Mouse (Mus musculus) forebrain, embryonic 10.5 days (tissue): ENCODE measurements around the gene Tceanc2. TPM values are rescaled to one million over a fixed set of nuclear protein-coding genes. Genes with fewer than 3 reads are reported as not detected.
A peak's percentile ranks its signal among the peaks of the same experiment; 100 is the strongest.

Experiments used
- DNase-seq: peaks from one replicate; pipeline ENCODE4 v3.0.0-alpha.2; 2017; ENCODE audit warnings: low spot score; ENCODE audit errors: extremely low spot score
- H3K27ac ChIP-seq: fragments of 300-500 bp; sonication (generic); 2 replicates; pipeline ENCODE4 v1.5.1; 2016; ENCODE audit warnings: mild to moderate bottlenecking
- H3K27me3 ChIP-seq: fragments of 300-500 bp; sonication (generic); 2 replicates; pipeline ENCODE4 v1.6.1; 2016; ENCODE audit warnings: mild to moderate bottlenecking; ENCODE audit not compliant: poor library complexity, severe bottlenecking
- H3K36me3 ChIP-seq: fragments of 300-500 bp; sonication (generic); replicated peaks from 2 replicates; pipeline ENCODE4 v1.6.1; 2016; ENCODE audit warnings: mild to moderate bottlenecking, moderate library complexity
- H3K4me1 ChIP-seq: fragments of 300-500 bp; sonication (generic); 2 replicates; pipeline ENCODE4 v1.6.1; 2016
- H3K4me3 ChIP-seq: fragments of 300-500 bp; sonication (generic); 2 replicates; pipeline ENCODE4 v1.5.1; 2016; ENCODE audit warnings: mild to moderate bottlenecking, moderate library complexity
- H3K9me3 ChIP-seq: fragments of 300-500 bp; sonication (generic); 2 replicates; pipeline ENCODE4 v1.6.1; 2016; ENCODE audit warnings: mild to moderate bottlenecking, moderate library complexity
- WGBS: fragments of 180-500 bp; shearing (Covaris S2); methylation state at CpG from one replicate; pipeline ENCODE4 v1.1.7; 2016; 5-methylcytosine and 5-hydroxymethylcytosine counted together
- polyA plus RNA-seq: library from polyadenylated mRNA; unstranded; fragments of >200 nt; fragmentation: Nextera tagmentation; extraction: Ambion mirVana; gene quantifications from 2 replicates; pipeline ENCODE4 v1.2.1, GENCODE M21; 2016

The Tceanc2 gene
- polyA plus RNA-seq, 1 experiment from 2014 or later: 33.5 TPM

DNA sequence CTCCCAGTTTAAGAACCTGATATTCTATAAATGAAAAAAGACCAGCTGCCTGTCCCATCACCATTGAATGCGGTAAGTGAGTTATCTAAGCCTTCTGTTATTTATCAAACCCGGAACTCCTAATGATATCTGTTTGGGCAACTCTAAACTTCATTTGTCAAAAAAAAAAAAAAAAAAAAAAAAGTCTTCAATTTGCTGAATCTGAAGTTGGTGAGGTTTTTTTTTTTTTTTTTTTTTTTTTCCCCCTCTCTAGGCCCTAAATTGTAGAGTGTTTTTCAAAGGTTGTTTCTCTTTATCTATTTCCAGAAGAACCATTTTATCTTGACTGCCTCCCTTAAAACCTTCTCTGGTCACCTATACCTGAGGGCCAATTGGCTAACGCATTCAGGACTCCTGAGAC is 44.0 kb downstream of the Tceanc2 start:
- WGBS: 92% methylated on average over 3 of the region's 3 CpGs
- Histone ChIP-seq H3K9me3 (no peaks in the 10 kb centered on the region), H3K27me3 (peaks cover 25% of the 10 kb centered on the region), H3K36me3 (peaks cover 8% of the 10 kb centered on the region; the same call in 1 of the 2 replicates), H3K4me3 (no peak overlapping the region), H3K27ac (no peak overlapping the region), H3K4me1 (peaks cover 61% of the 10 kb centered on the region)
- DNase-seq: no peak

DNA sequence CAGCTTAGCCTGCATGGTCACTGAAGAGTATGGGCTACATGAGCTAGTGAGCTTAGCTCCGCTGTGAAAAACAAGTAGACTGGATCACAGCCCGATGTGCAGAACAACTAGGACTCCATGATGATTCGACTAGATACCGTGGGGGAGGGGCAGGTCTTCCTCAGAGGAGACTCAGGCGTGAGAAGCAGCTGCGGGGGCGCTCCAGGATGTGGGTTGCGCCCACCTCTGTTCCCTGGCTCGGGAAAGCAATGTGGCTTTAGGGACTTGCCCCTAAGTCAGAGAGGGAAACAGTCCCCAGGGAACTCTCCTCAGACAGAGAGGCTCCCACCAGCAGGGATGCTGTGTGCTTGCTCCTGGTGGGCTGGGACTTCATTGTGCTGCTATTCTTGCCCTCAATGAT is 48.4 kb downstream of the Tceanc2 start:
- DNase-seq: no peak
- H3K9me3 ChIP-seq: no peaks in the 10 kb centered on the region
- no peaks in the 10 kb centered on the region for H3K36me3 ChIP-seq
- peak overlapping the region; percentile 66 for H3K27ac ChIP-seq
- 20% methylated on average over 9 of the region's 9 CpGs for WGBS
- peaks cover 19% of the 10 kb centered on the region; the same call in 1 of the 2 replicates for H3K27me3 ChIP-seq
- H3K4me1 ChIP-seq: peaks cover 58% of the 10 kb centered on the region
- no peak overlapping the region for H3K4me3 ChIP-seq

DNA sequence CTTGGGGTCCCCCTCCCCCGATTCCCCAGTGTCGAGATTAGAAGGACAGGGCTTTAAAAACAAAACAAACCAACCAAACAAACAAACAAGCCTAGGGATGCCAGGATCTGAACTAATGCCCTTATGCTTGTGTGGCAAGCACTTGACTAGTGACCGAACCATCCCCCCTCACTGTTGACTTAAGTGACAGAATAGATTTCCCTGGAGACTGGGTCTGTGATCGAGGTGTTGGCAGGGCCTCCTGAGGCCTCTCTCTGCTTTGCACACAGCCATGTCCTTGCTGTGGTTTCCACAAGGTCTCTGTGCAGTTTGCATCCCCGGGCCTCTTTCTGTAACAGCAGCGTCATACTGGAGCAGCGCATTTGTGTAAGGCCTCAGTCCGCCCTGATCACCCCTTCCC is 49.5 kb downstream of the Tceanc2 start:
- H3K9me3 ChIP-seq: no peaks in the 10 kb centered on the region
- H3K27ac ChIP-seq: 0 out of 2 replicates have a peak overlapping the region, but pooled peaks have one; percentile 41
- H3K36me3 ChIP-seq: no peaks in the 10 kb centered on the region
- 79% methylated on average over 8 of the region's 8 CpGs for WGBS
- H3K4me1 ChIP-seq: peaks cover 62% of the 10 kb centered on the region
- no peak overlapping the region for H3K4me3 ChIP-seq
- no peak for DNase-seq
- H3K27me3 ChIP-seq: peaks cover 21% of the 10 kb centered on the region; the same call in 1 of the 2 replicates

DNA sequence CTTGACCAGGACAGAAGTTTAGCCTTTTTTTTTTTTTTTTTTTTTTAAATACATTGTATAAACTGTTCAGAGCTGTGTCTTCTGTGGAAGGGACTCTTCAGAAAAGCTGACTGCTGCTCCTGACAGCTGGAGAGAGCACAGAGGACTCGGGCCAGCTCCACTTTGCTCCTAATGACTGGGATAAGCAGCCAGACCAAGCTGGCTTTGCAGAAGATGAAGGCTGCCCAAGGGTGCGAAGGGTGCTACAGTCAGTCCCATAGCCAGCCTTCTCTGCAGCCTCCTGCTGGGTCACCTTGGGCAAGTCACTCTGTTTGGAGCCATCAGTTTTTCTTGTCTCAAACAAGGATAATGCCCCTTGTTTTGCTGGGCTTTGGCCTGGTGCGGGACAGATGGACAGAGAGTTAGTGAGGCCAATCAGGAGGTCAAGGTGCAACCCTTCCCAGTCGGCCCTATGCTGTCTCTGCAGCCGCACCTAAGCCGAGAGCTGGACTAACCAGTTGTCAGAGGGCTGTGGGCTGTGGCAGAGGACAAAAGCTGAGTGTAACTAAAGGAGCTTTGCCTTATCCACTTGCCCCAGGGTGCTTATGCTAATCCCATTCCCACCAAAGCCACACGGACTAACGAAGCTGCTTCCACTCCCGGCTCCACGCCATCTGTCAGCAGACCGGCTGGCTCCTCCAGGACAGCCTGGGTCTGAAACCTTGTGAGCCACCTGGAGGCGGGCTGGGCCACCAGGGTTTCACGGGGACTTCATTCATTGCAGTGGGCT is 50.8 kb downstream of the Tceanc2 start:
- peak; percentile 46 for DNase-seq
- Histone ChIP-seq H3K4me1 (peaks cover 68% of the 10 kb centered on the region), H3K36me3 (no peaks in the 10 kb centered on the region), H3K27ac (peak overlapping the region; percentile 75), H3K27me3 (peaks cover 21% of the 10 kb centered on the region; the same call in 1 of the 2 replicates), H3K4me3 (no peak overlapping the region), H3K9me3 (no peaks in the 10 kb centered on the region)
- WGBS: 16% methylated on average over 13 of the region's 13 CpGs

DNA sequence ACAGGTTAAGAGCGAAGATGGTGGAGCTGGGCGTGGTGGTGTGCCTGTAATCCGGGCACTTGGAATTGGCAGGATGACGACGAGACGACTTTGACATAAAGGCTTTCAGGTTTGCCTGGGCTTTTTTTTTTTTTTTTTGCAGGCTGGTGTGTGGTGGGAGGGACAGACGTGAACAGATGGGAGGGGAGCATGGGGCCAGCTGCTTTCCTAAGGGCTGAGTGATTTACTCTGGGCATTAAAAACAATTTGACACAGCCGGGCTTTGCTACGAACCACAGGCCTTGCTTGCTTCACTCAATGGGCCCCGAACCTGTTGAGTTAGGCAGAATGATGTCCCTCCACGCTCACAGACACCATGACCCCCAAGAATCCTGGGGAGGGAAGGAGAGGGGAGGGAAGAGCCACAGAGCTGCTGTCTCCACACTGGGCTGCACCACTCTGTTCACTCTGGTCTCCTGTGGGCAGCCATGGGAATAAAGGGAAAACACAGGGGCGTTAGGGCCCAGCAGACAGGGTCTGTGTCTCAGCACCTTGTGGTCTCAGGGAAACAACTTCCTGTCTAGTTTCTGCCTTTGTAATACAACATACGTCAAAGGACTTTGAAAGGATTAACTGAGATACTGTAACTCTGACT is 51.9 kb downstream of the Tceanc2 start:
- Histone ChIP-seq H3K4me1 (peaks cover 68% of the 10 kb centered on the region), H3K27ac (peak overlapping the region; percentile 48), H3K36me3 (no peaks in the 10 kb centered on the region), H3K4me3 (no peak overlapping the region), H3K27me3 (peaks cover 21% of the 10 kb centered on the region; the same call in 1 of the 2 replicates), H3K9me3 (no peaks in the 10 kb centered on the region)
- 61% methylated on average over 13 of the region's 13 CpGs for WGBS
- no peak for DNase-seq

DNA sequence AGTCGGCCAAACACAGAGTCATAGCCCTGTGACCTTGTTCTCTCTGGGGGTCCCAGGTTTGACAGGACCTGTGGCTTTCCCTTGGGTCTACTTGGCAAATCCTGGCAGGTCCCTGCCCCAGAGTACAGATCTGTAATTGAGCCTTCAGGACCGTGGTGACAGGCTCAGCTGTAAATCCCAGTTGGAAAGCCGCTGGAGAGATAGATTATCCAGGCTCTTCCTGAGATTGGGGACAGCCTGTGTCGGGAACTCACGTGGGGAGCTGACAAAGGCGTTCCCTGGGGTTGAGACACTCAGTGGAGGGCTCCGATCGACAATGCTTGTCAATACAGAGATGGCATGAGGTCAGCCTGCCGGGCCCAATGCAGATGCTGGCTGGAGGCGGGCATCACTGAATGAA is 52.5 kb downstream of the Tceanc2 start:
- H3K9me3 ChIP-seq: no peaks in the 10 kb centered on the region
- no peak overlapping the region for H3K4me3 ChIP-seq
- no peak for DNase-seq
- H3K27ac ChIP-seq: peak overlapping the region; percentile 48
- peaks cover 21% of the 10 kb centered on the region; the same call in 1 of the 2 replicates for H3K27me3 ChIP-seq
- no peaks in the 10 kb centered on the region for H3K36me3 ChIP-seq
- H3K4me1 ChIP-seq: peaks cover 72% of the 10 kb centered on the region
- 64% methylated on average over 10 of the region's 10 CpGs for WGBS

DNA sequence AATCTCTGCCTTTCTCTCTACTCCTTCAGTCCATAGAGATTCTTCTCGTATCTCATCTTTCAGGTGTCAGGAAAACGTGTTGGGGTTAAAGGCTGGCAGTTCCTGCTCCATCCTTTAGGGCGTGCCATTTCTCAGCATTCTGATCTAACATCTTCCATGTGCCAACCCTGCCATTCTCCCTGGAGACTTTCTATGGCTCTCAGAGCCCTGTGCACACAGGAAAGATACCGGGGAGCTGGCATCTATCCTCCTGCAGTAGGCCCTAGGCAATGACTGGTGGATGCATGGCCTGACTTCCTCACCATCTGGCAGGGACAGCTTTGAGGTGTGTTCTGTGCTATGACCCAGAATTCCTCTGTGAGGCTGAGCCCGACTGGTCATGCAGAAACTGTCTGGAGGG is 53.8 kb downstream of the Tceanc2 start:
- no peak for DNase-seq
- H3K4me3 ChIP-seq: no peak overlapping the region
- WGBS: 74% methylated on average over 5 of the region's 5 CpGs
- H3K27ac ChIP-seq: no peak overlapping the region
- H3K36me3 ChIP-seq: no peaks in the 10 kb centered on the region
- peaks cover 71% of the 10 kb centered on the region for H3K4me1 ChIP-seq
- H3K9me3 ChIP-seq: no peaks in the 10 kb centered on the region
- H3K27me3 ChIP-seq: peaks cover 21% of the 10 kb centered on the region; the same call in 1 of the 2 replicates

DNA sequence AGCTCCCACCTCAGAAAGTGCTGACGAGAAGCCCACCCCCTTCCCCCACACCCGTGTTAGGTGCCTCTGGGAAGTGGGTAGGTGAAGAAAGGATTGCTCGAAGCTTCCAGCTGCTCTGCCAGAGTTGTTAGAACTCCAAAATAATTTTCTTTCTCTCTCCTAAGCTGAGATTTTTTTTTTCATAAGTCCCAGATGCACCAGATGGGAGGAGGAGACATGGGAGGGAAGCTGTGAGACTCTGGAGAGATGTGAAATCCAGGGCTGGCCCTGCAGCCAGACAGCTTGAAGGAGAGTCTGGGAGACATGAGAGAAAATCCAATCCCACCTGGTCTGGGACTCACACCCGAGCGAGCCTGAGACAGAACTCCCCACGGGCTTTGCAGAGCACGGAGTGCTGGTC is 54.5 kb downstream of the Tceanc2 start:
- WGBS: 82% methylated on average over 7 of the region's 7 CpGs
- no peak for DNase-seq
- peak overlapping the region; percentile 35; the same call in 1 of the 2 replicates for H3K27ac ChIP-seq
- no peaks in the 10 kb centered on the region for H3K36me3 ChIP-seq
- peaks cover 21% of the 10 kb centered on the region; the same call in 1 of the 2 replicates for H3K27me3 ChIP-seq
- no peak overlapping the region for H3K4me3 ChIP-seq
- H3K4me1 ChIP-seq: peaks cover 64% of the 10 kb centered on the region
- no peaks in the 10 kb centered on the region for H3K9me3 ChIP-seq

DNA sequence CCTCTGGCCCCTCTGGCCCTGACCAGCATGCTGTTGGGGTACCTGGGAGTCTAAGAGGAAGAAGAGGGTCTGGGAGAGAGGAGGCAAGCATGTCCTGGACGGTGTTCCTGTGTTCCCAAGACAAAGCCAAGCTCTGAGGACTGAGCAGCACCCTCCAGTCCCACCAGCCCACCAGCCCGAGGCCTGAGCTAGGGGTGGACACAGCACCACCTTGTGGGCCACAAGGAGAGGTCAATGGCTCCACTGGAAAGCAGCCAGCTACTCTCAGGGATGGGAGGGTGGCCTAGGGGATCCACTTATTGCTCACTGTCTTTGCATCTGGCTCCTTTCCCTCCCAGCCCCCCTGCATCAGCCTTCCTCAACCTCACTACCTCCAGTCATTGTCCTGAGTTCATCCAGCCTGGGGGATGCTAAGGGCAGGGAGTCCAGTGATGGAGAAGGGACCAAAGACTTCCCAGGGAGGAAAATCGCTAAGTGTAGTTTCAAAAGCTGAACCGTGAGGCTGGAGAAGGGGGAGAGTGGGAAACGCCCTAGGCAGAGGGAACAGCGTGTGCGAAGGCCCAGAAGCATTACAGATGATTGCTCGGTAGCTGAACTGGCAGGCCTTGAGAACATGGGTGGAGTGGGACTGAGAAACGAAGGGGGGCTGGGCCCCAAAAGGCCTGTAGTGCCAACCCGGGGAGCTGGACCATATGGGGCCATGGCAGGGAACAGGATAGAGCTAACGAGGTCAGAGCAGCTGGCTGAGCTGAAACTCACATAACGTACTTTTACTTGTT is 57.6 kb downstream of the Tceanc2 start:
- Histone ChIP-seq H3K4me1 (peaks cover 40% of the 10 kb centered on the region), H3K27ac (peak overlapping the region; percentile 83), H3K9me3 (no peaks in the 10 kb centered on the region), H3K27me3 (peaks cover 10% of the 10 kb centered on the region; the same call in 1 of the 2 replicates), H3K36me3 (no peaks in the 10 kb centered on the region), H3K4me3 (no peak overlapping the region)
- 57% methylated on average over 12 of the region's 12 CpGs for WGBS
- peak; percentile 76 for DNase-seq

DNA sequence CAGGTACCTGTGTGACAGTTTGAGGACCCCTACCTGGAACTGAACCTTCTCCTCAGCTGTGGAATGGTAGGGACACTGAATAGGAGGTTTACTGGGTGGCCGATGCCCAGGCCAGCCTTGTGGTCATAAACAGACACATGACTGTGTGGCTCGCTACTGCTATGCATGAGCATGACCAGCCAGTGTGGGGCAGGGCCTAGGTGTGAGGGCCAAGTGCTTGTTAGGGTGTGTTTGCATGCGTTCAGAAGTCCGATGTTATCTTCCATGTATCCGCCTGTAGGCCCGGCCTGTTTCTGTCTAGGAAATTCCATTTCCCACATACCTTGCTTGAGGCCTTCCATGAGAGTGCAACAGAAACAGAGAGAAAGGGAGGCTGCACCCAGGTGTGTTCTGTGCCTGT is 58.2 kb downstream of the Tceanc2 start:
- WGBS: 94% methylated on average over 6 of the region's 6 CpGs
- no peaks in the 10 kb centered on the region for H3K36me3 ChIP-seq
- no peaks in the 10 kb centered on the region for H3K9me3 ChIP-seq
- 0 out of 2 replicates have a peak, but pooled peaks cover 4% of the 10 kb centered on the region for H3K27me3 ChIP-seq
- H3K4me3 ChIP-seq: no peak overlapping the region
- peak overlapping the region; percentile 83 for H3K27ac ChIP-seq
- H3K4me1 ChIP-seq: peaks cover 36% of the 10 kb centered on the region
- DNase-seq: no peak

DNA sequence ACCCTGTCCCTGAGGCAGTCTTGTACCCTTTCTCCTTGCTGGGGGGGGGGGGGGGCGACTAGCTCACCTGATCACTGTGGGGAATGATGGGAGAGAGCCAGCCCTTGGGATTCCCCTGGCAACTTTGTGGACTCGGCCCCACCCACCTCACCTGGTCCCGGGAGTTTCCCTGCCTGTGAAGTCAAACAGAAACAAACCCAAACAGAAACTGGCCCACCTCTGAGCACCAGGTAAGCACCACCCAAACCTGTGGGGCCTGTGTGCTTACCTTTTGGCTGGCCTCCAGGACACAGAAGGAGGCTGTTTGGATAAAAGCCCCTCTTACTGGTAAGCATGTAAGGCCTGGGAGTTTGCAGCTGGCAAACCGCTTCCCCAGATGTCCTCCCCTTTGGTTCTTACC is 59.9 kb downstream of the Tceanc2 start:
- no peaks in the 10 kb centered on the region for H3K27me3 ChIP-seq
- H3K4me1 ChIP-seq: peaks cover 29% of the 10 kb centered on the region
- H3K36me3 ChIP-seq: no peaks in the 10 kb centered on the region
- DNase-seq: no peak
- H3K27ac ChIP-seq: peak overlapping the region; percentile 6; the same call in 1 of the 2 replicates
- H3K4me3 ChIP-seq: no peak overlapping the region
- no peaks in the 10 kb centered on the region for H3K9me3 ChIP-seq
- 71% methylated on average over 4 of the region's 4 CpGs for WGBS

DNA sequence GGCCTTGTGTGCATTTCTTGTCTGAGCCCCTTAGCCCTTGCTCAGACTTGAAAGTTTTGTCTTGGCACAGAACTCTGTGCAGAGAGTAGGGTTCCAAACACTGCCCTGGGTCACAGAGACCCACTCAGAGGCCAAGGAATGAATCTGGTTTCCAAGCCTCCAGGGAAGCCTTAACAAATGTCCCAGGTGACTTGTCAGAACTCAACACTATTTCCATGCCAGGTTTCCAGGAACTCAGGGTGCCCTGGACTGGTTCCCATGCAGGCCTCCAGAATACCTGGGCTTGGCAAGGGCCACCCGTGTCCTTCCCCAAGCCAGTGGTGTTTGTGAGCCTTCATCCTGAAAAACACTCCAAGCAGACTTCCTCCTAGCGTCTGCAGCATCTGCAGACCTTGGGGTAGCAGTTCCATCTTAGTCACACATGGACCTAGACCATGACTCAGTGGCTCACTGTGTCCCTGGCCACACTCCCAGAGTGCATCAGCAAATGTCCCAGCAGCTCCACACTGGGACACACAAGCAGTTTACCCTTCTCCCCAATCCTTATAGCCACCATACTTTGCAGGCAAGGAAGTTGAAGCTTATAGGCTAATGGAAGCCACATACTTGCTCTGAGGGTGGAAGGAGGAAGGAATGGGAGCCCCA is 61.1 kb downstream of the Tceanc2 start:
- H3K27me3 ChIP-seq: no peaks in the 10 kb centered on the region
- H3K27ac ChIP-seq: no peak overlapping the region
- peaks cover 32% of the 10 kb centered on the region for H3K4me1 ChIP-seq
- no peak for DNase-seq
- H3K4me3 ChIP-seq: no peak overlapping the region
- 90% methylated on average over 2 of the region's 2 CpGs for WGBS
- H3K36me3 ChIP-seq: no peaks in the 10 kb centered on the region
- no peaks in the 10 kb centered on the region for H3K9me3 ChIP-seq
